Mouse (Mus musculus) thymus, adult 2 months (tissue): ENCODE results near the gene LTO1. TPM values are rescaled to one million over a fixed set of nuclear protein-coding genes. Genes with fewer than 3 reads are reported as not detected.

ENCODE experiments used
- DNase-seq: peaks from one replicate; pipeline ENCODE4 v3.0.0; 2021
- H3K27ac ChIP-seq: fragments of 200-500 bp; 2 replicates; pipeline ENCODE4 v1.5.1; 2012; ENCODE audit warnings: low read length, control low read depth; ENCODE audit not compliant: control insufficient read depth, insufficient read depth
- H3K27me3 ChIP-seq: fragments of 200-500 bp; 2 replicates; pipeline ENCODE4 v1.6.1; 2012; ENCODE audit warnings: mild to moderate bottlenecking, low read length, moderate library complexity, mixed read lengths; ENCODE audit not compliant: control insufficient read depth, insufficient read depth
- H3K36me3 ChIP-seq: fragments of 200-500 bp; 2 replicates; pipeline ENCODE4 v1.6.1; 2012; ENCODE audit warnings: mild to moderate bottlenecking, low read length, moderate library complexity; ENCODE audit not compliant: control insufficient read depth, insufficient read depth
- H3K4me1 ChIP-seq: fragments of 200-500 bp; replicated peaks from 2 replicates; pipeline ENCODE4 v1.6.1; 2012; ENCODE audit warnings: low read length; ENCODE audit not compliant: control insufficient read depth, insufficient read depth
- H3K4me3 ChIP-seq: fragments of 200-500 bp; 2 replicates; pipeline ENCODE4 v1.5.1; 2012; ENCODE audit warnings: mild to moderate bottlenecking, low read length, control low read depth, moderate library complexity; ENCODE audit not compliant: control insufficient read depth, insufficient read depth
- CTCF ChIP-seq: fragments of 200-500 bp; IDR thresholded peaks from 2 replicates; pipeline ENCODE4 v1.5.1; 2012; ENCODE audit warnings: mild to moderate bottlenecking, control low read depth, low read length, moderate library complexity, borderline replicate concordance; ENCODE audit not compliant: control insufficient read depth, poor library complexity, insufficient read depth; ENCODE audit errors: extremely low read depth
- POLR2A ChIP-seq: fragments of 200-500 bp; IDR thresholded peaks from 2 replicates; pipeline ENCODE4 v1.6.1; 2012; ENCODE audit warnings: mild to moderate bottlenecking, low read length, control low read depth, moderate library complexity; ENCODE audit not compliant: control insufficient read depth, poor library complexity, insufficient read depth; ENCODE audit errors: extremely low read depth
- WGBS: fragments of 180-500 bp; shearing (Covaris S2); methylation state at CpG from one replicate; pipeline ENCODE4 v1.1.7; 2018; 5-methylcytosine and 5-hydroxymethylcytosine counted together
- polyA plus RNA-seq: library from polyadenylated mRNA; depleted of rRNA; stranded (reverse); fragments of >200 nt; gene quantifications from 2 replicates; pipeline ENCODE4 v1.2.3, GENCODE M21; 2012

The LTO1 gene
- polyA plus RNA-seq, 1 experiment, result 26.6 TPM

GRCm38 (mm10) chr7:144932389-144932937 is 17.6 kb downstream of the LTO1 start:
- no peaks in the 10 kb centered on the region for H3K27me3 ChIP-seq
- H3K4me3 ChIP-seq, result no peak overlapping the region
- H3K36me3 ChIP-seq, result no peaks in the 10 kb centered on the region
- H3K27ac ChIP-seq, result no peak overlapping the region
- TF ChIP-seq POLR2A, result no peak
- no peak for TF ChIP-seq CTCF
- WGBS, result 29% methylated on average over 18 of the region's 18 CpGs
- no peak for DNase-seq
- no peaks in the 10 kb centered on the region for H3K4me1 ChIP-seq

- Histone ChIP-seq H3K27ac (no peak overlapping the region), H3K4me1 (peaks cover 7% of the 10 kb centered on the region), H3K36me3 (no peaks in the 10 kb centered on the region), H3K4me3 (no peak overlapping the region), H3K27me3 (no peaks in the 10 kb centered on the region; the same call in 1 of the 2 replicates)
- no peak for DNase-seq
- TF ChIP-seq CTCF (no peak), POLR2A (no peak)
- WGBS, result 88% methylated on average over 3 of the region's 3 CpGs
Measured at GRCm38 (mm10) chr7:144933336-144933735, 18.4 kb downstream of the LTO1 start.

GRCm38 (mm10) chr7:144933796-144934195 is 18.9 kb downstream of the LTO1 start:
- H3K4me3 ChIP-seq, result no peak overlapping the region
- H3K27me3 ChIP-seq, result peaks cover 4% of the 10 kb centered on the region; the same call in 1 of the 2 replicates
- H3K27ac ChIP-seq, result no peak overlapping the region
- DNase-seq, result no peak
- peaks cover 7% of the 10 kb centered on the region for H3K4me1 ChIP-seq
- TF ChIP-seq POLR2A (no peak), CTCF (no peak)
- no peaks in the 10 kb centered on the region for H3K36me3 ChIP-seq
- WGBS, result 38% methylated on average over 8 of the region's 8 CpGs

GRCm38 (mm10) chr7:144934901-144935300 is 20.0 kb downstream of the LTO1 start:
- H3K4me1 ChIP-seq, result peaks cover 13% of the 10 kb centered on the region
- H3K4me3 ChIP-seq, result no peak overlapping the region
- TF ChIP-seq CTCF, result no peak
- TF ChIP-seq POLR2A, result no peak
- no peak overlapping the region for H3K27ac ChIP-seq
- WGBS, result 93% methylated on average over 5 of the region's 5 CpGs
- no peaks in the 10 kb centered on the region for H3K36me3 ChIP-seq
- peaks cover 9% of the 10 kb centered on the region; the same call in 1 of the 2 replicates for H3K27me3 ChIP-seq
- DNase-seq, result no peak

- H3K4me3 ChIP-seq, result no peak overlapping the region
- no peaks in the 10 kb centered on the region for H3K36me3 ChIP-seq
- 73% methylated on average over 5 of the region's 5 CpGs for WGBS
Measured at GRCm38 (mm10) chr7:144935563-144935962, 20.7 kb downstream of the LTO1 start.

GRCm38 (mm10) chr7:144936311-144936880 is 21.5 kb downstream of the LTO1 start:
- H3K4me1 ChIP-seq, result peaks cover 13% of the 10 kb centered on the region
- WGBS, result 94% methylated on average over 4 of the region's 4 CpGs
- no peak overlapping the region for H3K27ac ChIP-seq
- peaks cover 12% of the 10 kb centered on the region; the same call in 1 of the 2 replicates for H3K27me3 ChIP-seq
- H3K36me3 ChIP-seq, result no peaks in the 10 kb centered on the region
- DNase-seq, result no peak
- no peak for TF ChIP-seq POLR2A
- TF ChIP-seq CTCF, result no peak
- H3K4me3 ChIP-seq, result no peak overlapping the region

More at GRCm38 (mm10) chr7:144935563-144935962, 20.7 kb downstream of the LTO1 start:
- H3K4me1 ChIP-seq, result peaks cover 13% of the 10 kb centered on the region
- TF ChIP-seq CTCF (no peak), POLR2A (no peak)
- H3K27me3 ChIP-seq, result peaks cover 12% of the 10 kb centered on the region; the same call in 1 of the 2 replicates
- H3K27ac ChIP-seq, result no peak overlapping the region
- no peak for DNase-seq

- Histone ChIP-seq H3K27me3 (peaks cover 15% of the 10 kb centered on the region), H3K4me1 (peaks cover 16% of the 10 kb centered on the region), H3K36me3 (no peaks in the 10 kb centered on the region), H3K27ac (no peak overlapping the region), H3K4me3 (peak overlapping the region; percentile 18)
- 2% methylated on average over 20 of the region's 20 CpGs for WGBS
- peak; percentile 84 for DNase-seq
- TF ChIP-seq POLR2A (no peak), CTCF (peak; percentile 97)
Measured at GRCm38 (mm10) chr7:144937490-144937889, 22.6 kb downstream of the LTO1 start.
